Comparison of ENCODE assay signal across 8 mouse cellular contexts in the genomic region with DNA sequence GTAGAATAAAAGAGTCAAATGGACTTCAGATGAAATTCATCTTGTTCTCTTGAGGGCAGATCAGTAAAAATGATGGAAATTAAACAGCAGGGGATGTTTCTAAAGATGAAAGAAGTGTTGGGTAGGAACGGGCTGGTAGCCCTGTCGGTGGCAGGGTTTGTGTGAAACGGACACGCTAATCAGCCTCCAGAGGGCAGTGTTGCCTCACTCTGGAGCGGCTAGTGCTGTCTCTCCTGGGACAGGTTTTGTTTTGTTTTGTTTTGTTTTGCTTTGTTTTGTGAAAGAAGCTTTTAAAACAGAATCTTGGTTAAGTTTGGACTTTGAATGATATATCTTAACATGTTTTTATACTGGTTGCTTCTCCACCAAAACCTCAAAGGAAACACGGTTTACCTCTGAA. TPM values are rescaled to one million over a fixed set of nuclear protein-coding genes. Genes with fewer than 3 reads are reported as not detected.
DNase-seq lines count a peak whose midpoint lies in the region; ATAC-seq lines count a peak whose summit lies in the region.

No protein-coding gene starts in this region.

- peaks cover 10% of the 10 kb centered on the region; the same call in 1 of the 2 replicates for H3K27me3 ChIP-seq in intestine, embryonic 14.5 days (replicated peaks; ENCODE audit: control insufficient read depth, insufficient read depth, low read length)
- H3K27me3 ChIP-seq in midbrain, embryonic 13.5 days: peaks cover 18% of the 10 kb centered on the region

- H3K4me3 ChIP-seq in intestine, embryonic 14.5 days (ENCODE audit: low read depth, low read length): no peak overlapping the region
- H3K4me3 ChIP-seq in midbrain, embryonic 13.5 days (replicated peaks): no peak overlapping the region

- no peaks in the 10 kb centered on the region for H3K4me1 ChIP-seq in intestine, embryonic 14.5 days (replicated peaks; ENCODE audit: control insufficient read depth, insufficient read depth, low read length)
- no peaks in the 10 kb centered on the region for H3K4me1 ChIP-seq in midbrain, embryonic 13.5 days (replicated peaks)

- no peak overlapping the region for H3K27ac ChIP-seq in intestine, embryonic 14.5 days (ENCODE audit: low read depth)
- no peak overlapping the region for H3K27ac ChIP-seq in midbrain, embryonic 13.5 days

- ATAC-seq in intestine, embryonic 14.5 days (replicated peaks; ENCODE audit: low FRiP score, low TSS enrichment, low read depth): no peak
- ATAC-seq in midbrain, embryonic 13.5 days: peak; percentile 81; the same call in 1 of the 2 replicates

- no peak overlapping the region for H3K9ac ChIP-seq in intestine, embryonic 14.5 days (ENCODE audit: low read length)
- H3K9ac ChIP-seq in midbrain, embryonic 13.5 days (replicated peaks): no peak overlapping the region

- peak; percentile 93 for DNase-seq in heart, adult 11 months
- DNase-seq in heart, postnatal 25 days (ENCODE audit: low spot score): no peak
- peak; percentile 31 for DNase-seq in cerebellum, adult 9-11 months
- DNase-seq in gastrocnemius, adult 18-20 months (ENCODE audit: low spot score): peak; percentile 76
- DNase-seq in intestine, embryonic 14.5 days (ENCODE audit: low spot score): peak; percentile 78
- peak; percentile 77 for DNase-seq in left cerebral cortex, postnatal 4 days
- DNase-seq in skeletal muscle tissue, adult 2 months (ENCODE audit: low read depth, low spot score): peak; percentile 47

- 21% methylated on average over 6 of the region's 6 CpGs for WGBS in intestine, embryonic 14.5 days
- WGBS in midbrain, embryonic 13.5 days: 16% methylated on average over 6 of the region's 6 CpGs

- no peaks in the 10 kb centered on the region for H3K36me3 ChIP-seq in intestine, embryonic 14.5 days (ENCODE audit: control insufficient read depth, insufficient read depth, low read length)
- no peaks in the 10 kb centered on the region for H3K36me3 ChIP-seq in midbrain, embryonic 13.5 days

- no peaks in the 10 kb centered on the region for H3K9me3 ChIP-seq in intestine, embryonic 14.5 days (ENCODE audit: control insufficient read depth, low read length)
- no peaks in the 10 kb centered on the region for H3K9me3 ChIP-seq in midbrain, embryonic 13.5 days

- H3K4me2 ChIP-seq in intestine, embryonic 14.5 days (ENCODE audit: low read length): no peak overlapping the region
- no peak overlapping the region for H3K4me2 ChIP-seq in midbrain, embryonic 13.5 days (replicated peaks)

- intact Hi-C loops in heart, postnatal 25 days (cut with DNase I): loop anchor here (1.0 to 5.0 kb wide), 4 partner anchors 679 to 1326 kb away; no protein-coding TSS in a partner anchor
- intact Hi-C loops in left cerebral cortex, postnatal 4 days (cut with DNase I): loop anchor here (5.0 kb wide), 2 partner anchors 681 to 971 kb away; no protein-coding TSS in a partner anchor

RNA-seq across cellular contexts. Expression of a gene that starts 7.4 kb away (rescaled TPM):
- total RNA-seq in heart, postnatal 25 days (2021): 1 to 10 TPM; 2.5 to 2.6 TPM
- total RNA-seq in gastrocnemius, adult 18-20 months (2021): under 1 TPM; 0.46 to 0.66 TPM
- polyA plus RNA-seq in intestine, embryonic 14.5 days (2014; fragmentation: Nextera tagmentation; extraction: Ambion mirVana): 3.9 and 4.3 TPM in 2 replicates
- 1 to 10 TPM; 2.8 to 3.4 TPM for total RNA-seq in left cerebral cortex, postnatal 4 days (2021)
- 0.54 and 0.90 TPM in 2 replicates for polyA plus RNA-seq in midbrain, embryonic 13.5 days (2015; fragmentation: Nextera tagmentation; extraction: Ambion mirVana)

RNA-seq across cellular contexts. Expression of a gene that starts 51.2 kb away (rescaled TPM):
- 10 to 100 TPM; 32.6 to 39.5 TPM for total RNA-seq in heart, postnatal 25 days (2021)
- 10 to 100 TPM; 69.0 to 74.1 TPM for total RNA-seq in gastrocnemius, adult 18-20 months (2021)
- 37.4 and 41.2 TPM in 2 replicates for polyA plus RNA-seq in intestine, embryonic 14.5 days (2014; fragmentation: Nextera tagmentation; extraction: Ambion mirVana)
- total RNA-seq in left cerebral cortex, postnatal 4 days (2021): 10 to 100 TPM; 38.9 to 39.9 TPM
- polyA plus RNA-seq in midbrain, embryonic 13.5 days (2015; fragmentation: Nextera tagmentation; extraction: Ambion mirVana): 57.2 and 59.7 TPM in 2 replicates
